Mouse (Mus musculus): ENCODE data around the gene Xrcc4. TPM values are rescaled to one million over a fixed set of nuclear protein-coding genes. Genes with fewer than 3 reads are reported as not detected.
A peak's percentile ranks its signal among the peaks of the same experiment; 100 is the strongest.

The Xrcc4 gene
- polyA plus RNA-seq, 1 experiment from 2014 or later = 20.0 TPM

- no peak for ATAC-seq (replicated peaks; ENCODE audit: insufficient number of reproducible peaks, low FRiP score, low TSS enrichment)
- WGBS (ENCODE audit: insufficient replicate concordance) = 85% methylated on average over 10 of the region's 10 CpGs
- H3K27ac ChIP-seq (ENCODE audit: low read depth, low read length) = no peak overlapping the region
Observed at GRCm38 (mm10) chr13:89878832-89879468, 210.5 kb downstream of the Xrcc4 start.

GRCm38 (mm10) chr13:89875499-89875898 lies 213.9 kb downstream of the Xrcc4 start:
- Histone ChIP-seq H3K4me3 (ENCODE audit: low read depth, low read length) (no peak overlapping the region), H3K4me2 (no peak overlapping the region), H3K4me1 (ENCODE audit: control insufficient read depth, insufficient read depth, low read length) (no peaks in the 10 kb centered on the region), H3K9me3 (replicated peaks; ENCODE audit: control insufficient read depth, low read length) (no peaks in the 10 kb centered on the region), H3K27me3 (ENCODE audit: control insufficient read depth, insufficient read depth, low read length) (no peaks in the 10 kb centered on the region), H3K36me3 (ENCODE audit: control insufficient read depth, insufficient read depth, low read length) (no peaks in the 10 kb centered on the region), H3K27ac (ENCODE audit: low read depth, low read length) (no peak overlapping the region), H3K9ac (ENCODE audit: low read depth, low read length) (no peak overlapping the region)
- no peak for ATAC-seq (replicated peaks; ENCODE audit: insufficient number of reproducible peaks, low FRiP score, low TSS enrichment)
- 87% methylated on average over 4 of the region's 4 CpGs for WGBS (ENCODE audit: insufficient replicate concordance)

More at GRCm38 (mm10) chr13:89878832-89879468, 210.5 kb downstream of the Xrcc4 start:
- Histone ChIP-seq H3K36me3 (ENCODE audit: control insufficient read depth, insufficient read depth, low read length) (no peaks in the 10 kb centered on the region), H3K27me3 (ENCODE audit: control insufficient read depth, insufficient read depth, low read length) (no peaks in the 10 kb centered on the region), H3K9ac (ENCODE audit: low read depth, low read length) (no peak overlapping the region), H3K4me2 (no peak overlapping the region), H3K9me3 (replicated peaks; ENCODE audit: control insufficient read depth, low read length) (no peaks in the 10 kb centered on the region), H3K4me1 (ENCODE audit: control insufficient read depth, insufficient read depth, low read length) (no peaks in the 10 kb centered on the region), H3K4me3 (ENCODE audit: low read depth, low read length) (no peak overlapping the region)

- Histone ChIP-seq H3K9ac (ENCODE audit: low read depth, low read length) (no peak overlapping the region), H3K4me2 (no peak overlapping the region), H3K9me3 (replicated peaks; ENCODE audit: control insufficient read depth, low read length) (no peaks in the 10 kb centered on the region), H3K4me1 (ENCODE audit: control insufficient read depth, insufficient read depth, low read length) (no peaks in the 10 kb centered on the region), H3K36me3 (ENCODE audit: control insufficient read depth, insufficient read depth, low read length) (no peaks in the 10 kb centered on the region), H3K27me3 (ENCODE audit: control insufficient read depth, insufficient read depth, low read length) (no peaks in the 10 kb centered on the region), H3K27ac (ENCODE audit: low read depth, low read length) (no peak overlapping the region), H3K4me3 (ENCODE audit: low read depth, low read length) (no peak overlapping the region)
- no peak for ATAC-seq (replicated peaks; ENCODE audit: insufficient number of reproducible peaks, low FRiP score, low TSS enrichment)
- 81% methylated on average over 3 of the region's 3 CpGs for WGBS (ENCODE audit: insufficient replicate concordance)
Observed at GRCm38 (mm10) chr13:89872725-89873124, 216.7 kb downstream of the Xrcc4 start.

- no peak for ATAC-seq (replicated peaks; ENCODE audit: insufficient number of reproducible peaks, low FRiP score, low TSS enrichment)
- Histone ChIP-seq H3K4me1 (ENCODE audit: control insufficient read depth, insufficient read depth, low read length) (no peaks in the 10 kb centered on the region), H3K9ac (ENCODE audit: low read depth, low read length) (no peak overlapping the region), H3K36me3 (ENCODE audit: control insufficient read depth, insufficient read depth, low read length) (no peaks in the 10 kb centered on the region), H3K27me3 (ENCODE audit: control insufficient read depth, insufficient read depth, low read length) (no peaks in the 10 kb centered on the region), H3K9me3 (replicated peaks; ENCODE audit: control insufficient read depth, low read length) (no peaks in the 10 kb centered on the region), H3K27ac (ENCODE audit: low read depth, low read length) (no peak overlapping the region), H3K4me2 (no peak overlapping the region), H3K4me3 (ENCODE audit: low read depth, low read length) (no peak overlapping the region)
- WGBS (ENCODE audit: insufficient replicate concordance) = 78% methylated on average over 5 of the region's 5 CpGs
Observed at GRCm38 (mm10) chr13:89854139-89854538, 235.3 kb downstream of the Xrcc4 start.

- Histone ChIP-seq H3K4me2 (no peak overlapping the region), H3K36me3 (ENCODE audit: control insufficient read depth, insufficient read depth, low read length) (no peaks in the 10 kb centered on the region), H3K27ac (ENCODE audit: low read depth, low read length) (no peak overlapping the region), H3K4me1 (ENCODE audit: control insufficient read depth, insufficient read depth, low read length) (no peaks in the 10 kb centered on the region), H3K27me3 (ENCODE audit: control insufficient read depth, insufficient read depth, low read length) (no peaks in the 10 kb centered on the region), H3K9me3 (replicated peaks; ENCODE audit: control insufficient read depth, low read length) (no peaks in the 10 kb centered on the region), H3K9ac (ENCODE audit: low read depth, low read length) (no peak overlapping the region), H3K4me3 (ENCODE audit: low read depth, low read length) (no peak overlapping the region)
- WGBS (ENCODE audit: insufficient replicate concordance) = 80% methylated on average over 2 of the region's 2 CpGs
- no peak for ATAC-seq (replicated peaks; ENCODE audit: insufficient number of reproducible peaks, low FRiP score, low TSS enrichment)
Observed at GRCm38 (mm10) chr13:89850746-89851145, 238.7 kb downstream of the Xrcc4 start.

- 97% methylated on average over 1 of the region's 1 CpGs for WGBS (ENCODE audit: insufficient replicate concordance)
- ATAC-seq (replicated peaks; ENCODE audit: insufficient number of reproducible peaks, low FRiP score, low TSS enrichment) = no peak
- H3K9ac ChIP-seq (ENCODE audit: low read depth, low read length) = no peak overlapping the region
Observed at GRCm38 (mm10) chr13:89849955-89850354, 239.5 kb downstream of the Xrcc4 start.

GRCm38 (mm10) chr13:89838635-89839034 lies 250.8 kb downstream of the Xrcc4 start:
- Histone ChIP-seq H3K4me2 (no peak overlapping the region), H3K4me1 (ENCODE audit: control insufficient read depth, insufficient read depth, low read length) (no peaks in the 10 kb centered on the region), H3K36me3 (ENCODE audit: control insufficient read depth, insufficient read depth, low read length) (no peaks in the 10 kb centered on the region), H3K27ac (ENCODE audit: low read depth, low read length) (no peak overlapping the region), H3K9ac (ENCODE audit: low read depth, low read length) (no peak overlapping the region), H3K27me3 (ENCODE audit: control insufficient read depth, insufficient read depth, low read length) (no peaks in the 10 kb centered on the region), H3K4me3 (ENCODE audit: low read depth, low read length) (no peak overlapping the region), H3K9me3 (replicated peaks; ENCODE audit: control insufficient read depth, low read length) (no peaks in the 10 kb centered on the region)
- ATAC-seq (replicated peaks; ENCODE audit: insufficient number of reproducible peaks, low FRiP score, low TSS enrichment) = no peak
- WGBS (ENCODE audit: insufficient replicate concordance) = 80% methylated on average over 3 of the region's 3 CpGs

More at GRCm38 (mm10) chr13:89849955-89850354, 239.5 kb downstream of the Xrcc4 start:
- no peak overlapping the region for H3K4me2 ChIP-seq
- H3K27ac ChIP-seq (ENCODE audit: low read depth, low read length) = no peak overlapping the region
- no peak overlapping the region for H3K4me3 ChIP-seq (ENCODE audit: low read depth, low read length)
- no peaks in the 10 kb centered on the region for H3K36me3 ChIP-seq (ENCODE audit: control insufficient read depth, insufficient read depth, low read length)
- H3K4me1 ChIP-seq (ENCODE audit: control insufficient read depth, insufficient read depth, low read length) = no peaks in the 10 kb centered on the region
- no peaks in the 10 kb centered on the region for H3K27me3 ChIP-seq (ENCODE audit: control insufficient read depth, insufficient read depth, low read length)
- no peaks in the 10 kb centered on the region for H3K9me3 ChIP-seq (replicated peaks; ENCODE audit: control insufficient read depth, low read length)

GRCm38 (mm10) chr13:89834485-89834884 lies 254.9 kb downstream of the Xrcc4 start:
- Histone ChIP-seq H3K9ac (ENCODE audit: low read depth, low read length) (no peak overlapping the region), H3K36me3 (ENCODE audit: control insufficient read depth, insufficient read depth, low read length) (no peaks in the 10 kb centered on the region), H3K4me1 (ENCODE audit: control insufficient read depth, insufficient read depth, low read length) (no peaks in the 10 kb centered on the region), H3K27ac (ENCODE audit: low read depth, low read length) (no peak overlapping the region), H3K4me2 (no peak overlapping the region), H3K4me3 (ENCODE audit: low read depth, low read length) (no peak overlapping the region), H3K27me3 (ENCODE audit: control insufficient read depth, insufficient read depth, low read length) (no peaks in the 10 kb centered on the region), H3K9me3 (replicated peaks; ENCODE audit: control insufficient read depth, low read length) (no peaks in the 10 kb centered on the region)
- ATAC-seq (replicated peaks; ENCODE audit: insufficient number of reproducible peaks, low FRiP score, low TSS enrichment) = no peak
- 86% methylated on average over 3 of the region's 3 CpGs for WGBS (ENCODE audit: insufficient replicate concordance)

GRCm38 (mm10) chr13:89833053-89833670 lies 256.2 kb downstream of the Xrcc4 start:
- Histone ChIP-seq H3K4me3 (ENCODE audit: low read depth, low read length) (no peak overlapping the region), H3K9ac (ENCODE audit: low read depth, low read length) (no peak overlapping the region), H3K4me1 (ENCODE audit: control insufficient read depth, insufficient read depth, low read length) (no peaks in the 10 kb centered on the region), H3K9me3 (replicated peaks; ENCODE audit: control insufficient read depth, low read length) (no peaks in the 10 kb centered on the region), H3K36me3 (ENCODE audit: control insufficient read depth, insufficient read depth, low read length) (no peaks in the 10 kb centered on the region), H3K4me2 (no peak overlapping the region), H3K27ac (ENCODE audit: low read depth, low read length) (peak overlapping the region; percentile 50; the same call in 1 of the 2 replicates), H3K27me3 (ENCODE audit: control insufficient read depth, insufficient read depth, low read length) (no peaks in the 10 kb centered on the region)
- ATAC-seq (replicated peaks; ENCODE audit: insufficient number of reproducible peaks, low FRiP score, low TSS enrichment) = no peak
- WGBS (ENCODE audit: insufficient replicate concordance) = 48% methylated on average over 2 of the region's 2 CpGs

All from heart, embryonic 11.5 days (tissue).